Mouse (Mus musculus) ovary, postnatal 10 days (tissue): ENCODE data around the gene Pnkp.

Experiments
- DNase-seq: peaks from one replicate; pipeline ENCODE4 v3.0.0; 2022; ENCODE audit warnings: low spot score

The Pnkp gene

GRCm38 (mm10) chr7:44853596-44854355, 3.2 kb upstream of the Pnkp start:
- DNase-seq: no peak

- peak; percentile 81 for DNase-seq
Measured at GRCm38 (mm10) chr7:44854356-44855031, 2.4 kb upstream of the Pnkp start.

- DNase-seq: no peak
Measured at GRCm38 (mm10) chr7:44855036-44855435, 1.9 kb upstream of the Pnkp start.

- DNase-seq: no peak
Measured at GRCm38 (mm10) chr7:44856265-44856916, 548 bp upstream of the Pnkp start.

- DNase-seq: no peak
Measured at GRCm38 (mm10) chr7:44857905-44858304, 966 bp downstream of the Pnkp start.

GRCm38 (mm10) chr7:44859896-44860295, 3.0 kb downstream of the Pnkp start:
- DNase-seq: no peak

- no peak for DNase-seq
Measured at GRCm38 (mm10) chr7:44860576-44861428, 3.9 kb downstream of the Pnkp start.

GRCm38 (mm10) chr7:44861429-44861816, 4.5 kb downstream of the Pnkp start:
- no peak for DNase-seq

GRCm38 (mm10) chr7:44862434-44862833, 5.5 kb downstream of the Pnkp start:
- no peak for DNase-seq

- no peak for DNase-seq
Measured at GRCm38 (mm10) chr7:44863210-44863609, 6.3 kb downstream of the Pnkp start.

- DNase-seq: no peak
Measured at GRCm38 (mm10) chr7:44863982-44864494, 7.1 kb downstream of the Pnkp start.

- no peak for DNase-seq
Measured at GRCm38 (mm10) chr7:44864595-44865542, 7.9 kb downstream of the Pnkp start.

- no peak for DNase-seq
Measured at GRCm38 (mm10) chr7:44866276-44867009, 9.5 kb downstream of the Pnkp start.

GRCm38 (mm10) chr7:44867010-44867702, 10.2 kb downstream of the Pnkp start:
- DNase-seq: no peak

GRCm38 (mm10) chr7:44867802-44868201, 10.9 kb downstream of the Pnkp start:
- DNase-seq: no peak

- no peak for DNase-seq
Measured at GRCm38 (mm10) chr7:44868465-44868864, 11.5 kb downstream of the Pnkp start.

- DNase-seq: no peak
Measured at GRCm38 (mm10) chr7:44868919-44869696, 12.2 kb downstream of the Pnkp start.

- peak; percentile 67 for DNase-seq
Measured at GRCm38 (mm10) chr7:44869697-44870528, 13.0 kb downstream of the Pnkp start, which contains the start of gene Ptov1. Gene Ptov1 (minus strand): TSS chr7:44869788.
